Mouse (Mus musculus): ENCODE data around the gene Nf1.

Nf1 gene

GRCm38 (mm10) chr11:79591591-79591975, 252.1 kb downstream of the Nf1 start:
- DNase-seq: peak; percentile 70

- DNase-seq: no peak
Observed at GRCm38 (mm10) chr11:79593495-79593894, 254.0 kb downstream of the Nf1 start.

- DNase-seq: no peak
Observed at GRCm38 (mm10) chr11:79610454-79610853, 271.0 kb downstream of the Nf1 start.

- no peak for DNase-seq
Observed at GRCm38 (mm10) chr11:79611011-79611666, 271.6 kb downstream of the Nf1 start.

- no peak for DNase-seq
Observed at GRCm38 (mm10) chr11:79612046-79612600, 272.6 kb downstream of the Nf1 start.

- DNase-seq: no peak
Observed at GRCm38 (mm10) chr11:79613084-79613483, 273.6 kb downstream of the Nf1 start.

- no peak for DNase-seq
Observed at GRCm38 (mm10) chr11:79613711-79614110, 274.2 kb downstream of the Nf1 start.

- DNase-seq: no peak
Observed at GRCm38 (mm10) chr11:79614880-79615279, 275.4 kb downstream of the Nf1 start.

GRCm38 (mm10) chr11:79615871-79616270, 276.4 kb downstream of the Nf1 start:
- no peak for DNase-seq

GRCm38 (mm10) chr11:79617991-79618390, 278.5 kb downstream of the Nf1 start:
- no peak for DNase-seq

- no peak for DNase-seq
Observed at GRCm38 (mm10) chr11:79623029-79623428, 283.5 kb downstream of the Nf1 start.

GRCm38 (mm10) chr11:79624801-79625302, 285.4 kb downstream of the Nf1 start:
- peak; percentile 88 for DNase-seq

- DNase-seq: no peak
Observed at GRCm38 (mm10) chr11:79628716-79629115, 289.2 kb downstream of the Nf1 start.

GRCm38 (mm10) chr11:79629752-79630374, 290.4 kb downstream of the Nf1 start:
- no peak for DNase-seq

GRCm38 (mm10) chr11:79630521-79630920, 291.0 kb downstream of the Nf1 start:
- DNase-seq: no peak
